Mouse (Mus musculus): ENCODE measurements around the gene Lpp. TPM values are rescaled to one million over a fixed set of nuclear protein-coding genes. Genes with fewer than 3 reads are reported as not detected.
"Not testable (repeated sequence)": the region's sequence is repeated elsewhere in the genome, so short reads cannot be mapped to it uniquely, and the experiment has no call there.

Gene Lpp
- total RNA-seq, 2 experiments from 2014 or later, result 5.9 to 6.0 TPM

GRCm38 (mm10) chr16:24965091-24965490 is 571.8 kb downstream of the Lpp start:
- intact Hi-C loops (cut with DNase I), result no loop called here
- DNase-seq (ENCODE audit: low spot score in 2 of 2), result no peak

DNA sequence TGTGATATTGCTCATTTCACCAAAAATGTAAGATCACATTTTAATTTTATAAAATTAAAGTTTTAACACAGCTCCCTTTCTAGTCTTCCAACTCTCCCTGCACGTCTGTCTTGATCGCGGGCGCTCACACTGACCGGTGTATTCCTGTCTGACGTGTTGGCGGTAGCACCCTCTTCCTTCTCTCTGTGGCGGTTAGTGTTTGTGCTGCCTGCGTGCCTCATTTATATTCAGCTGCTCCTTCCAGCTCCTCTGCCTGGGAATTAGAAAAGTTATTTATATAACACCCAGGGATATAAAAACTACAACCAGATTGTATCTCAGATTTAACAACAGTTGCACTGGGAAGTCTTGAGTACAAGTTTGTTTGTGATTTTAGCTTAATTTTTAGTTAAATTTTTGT is 573.2 kb downstream of the Lpp start:
- DNase-seq (ENCODE audit: low spot score in 2 of 2), result peak in 1 of 2 experiments; percentile 77
- intact Hi-C loops (cut with DNase I), result no loop called here

- DNase-seq (ENCODE audit: low spot score in 2 of 2), result no peak
- intact Hi-C loops (cut with DNase I), result no loop called here
These were observed 579.8 kb downstream of the Lpp start for GRCm38 (mm10) chr16:24973009-24973631.

GRCm38 (mm10) chr16:24977771-24978170 is 584.5 kb downstream of the Lpp start:
- intact Hi-C loops (cut with DNase I), result no loop called here
- DNase-seq (ENCODE audit: low spot score in 2 of 2), result no peak

GRCm38 (mm10) chr16:24978226-24978625 is 584.9 kb downstream of the Lpp start:
- DNase-seq (ENCODE audit: low spot score in 2 of 2), result no peak
- intact Hi-C loops (cut with DNase I), result no loop called here

- no peak for DNase-seq (ENCODE audit: low spot score in 2 of 2)
- intact Hi-C loops (cut with DNase I), result no loop called here
These were observed 586.1 kb downstream of the Lpp start for GRCm38 (mm10) chr16:24979391-24979790.

DNA sequence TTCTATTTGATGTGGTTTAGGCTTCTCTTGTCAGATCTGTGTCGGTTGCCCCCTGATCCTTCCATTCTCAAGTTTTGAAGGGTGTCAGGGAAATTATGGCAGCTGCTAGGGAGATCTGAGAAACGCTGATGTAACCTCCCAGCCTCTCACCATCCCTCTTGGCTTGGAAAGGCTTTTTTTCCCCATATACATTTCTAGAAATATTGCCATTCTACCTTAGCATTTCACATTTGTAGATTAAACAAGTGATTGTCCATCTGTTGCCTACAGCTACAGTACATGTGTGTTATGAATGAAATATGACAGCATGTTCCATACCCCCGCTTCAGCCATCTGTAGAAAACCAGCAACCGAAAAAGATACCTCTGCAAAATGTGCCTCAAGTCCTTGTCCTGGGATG is 589.5 kb downstream of the Lpp start:
- intact Hi-C loops (cut with DNase I), result no loop called here
- no peak for DNase-seq (ENCODE audit: low spot score in 2 of 2)

- intact Hi-C loops (cut with DNase I), result loop anchor here (1.0 to 2.0 kb wide), 2 partner anchors 21 to 30 kb away; no protein-coding TSS in a partner anchor
- peak; percentile 24 to 58 for DNase-seq (ENCODE audit: low spot score in 2 of 2)
These were observed 597.0 kb downstream of the Lpp start for GRCm38 (mm10) chr16:24990331-24990730.

GRCm38 (mm10) chr16:24991059-24991541 is 597.8 kb downstream of the Lpp start:
- intact Hi-C loops (cut with DNase I), result loop anchor here (1.0 to 2.0 kb wide), 2 partner anchors 30 to 51 kb away; no protein-coding TSS in a partner anchor
- DNase-seq (ENCODE audit: low spot score in 2 of 2), result peak; percentile 40 to 88

DNA sequence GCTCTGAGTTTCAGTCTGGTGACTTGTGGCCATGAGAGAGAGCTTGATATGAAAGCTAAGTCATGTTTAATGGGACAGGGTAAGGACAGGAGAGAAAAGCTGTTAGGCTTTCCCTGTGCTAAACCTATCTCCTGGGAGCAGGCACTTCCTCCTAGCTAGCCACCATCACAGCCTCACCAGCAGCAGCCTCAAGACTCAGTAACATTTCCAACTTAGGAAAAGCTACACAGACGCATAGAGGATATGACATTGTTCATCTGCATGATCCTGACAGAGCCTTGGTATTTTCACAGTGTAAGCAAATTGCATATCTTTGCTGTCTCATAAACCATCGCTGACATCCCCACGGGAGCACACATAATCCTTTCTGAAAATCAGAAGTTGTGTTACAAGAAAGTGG is 598.7 kb downstream of the Lpp start:
- intact Hi-C loops (cut with DNase I), result loop anchor here (1.0 to 2.0 kb wide), 2 partner anchors 31 to 50 kb away; no protein-coding TSS in a partner anchor
- DNase-seq (ENCODE audit: low spot score in 2 of 2), result no peak

- intact Hi-C loops (cut with DNase I), result no loop called here
- no peak for DNase-seq (ENCODE audit: low spot score in 2 of 2)
These were observed 599.2 kb downstream of the Lpp start for GRCm38 (mm10) chr16:24992494-24992893.

GRCm38 (mm10) chr16:25010980-25011877 is 617.9 kb downstream of the Lpp start:
- intact Hi-C loops (cut with DNase I), result loop anchor here (1.0 kb wide), 1 partner anchor 21 kb away; no protein-coding TSS in a partner anchor

DNA sequence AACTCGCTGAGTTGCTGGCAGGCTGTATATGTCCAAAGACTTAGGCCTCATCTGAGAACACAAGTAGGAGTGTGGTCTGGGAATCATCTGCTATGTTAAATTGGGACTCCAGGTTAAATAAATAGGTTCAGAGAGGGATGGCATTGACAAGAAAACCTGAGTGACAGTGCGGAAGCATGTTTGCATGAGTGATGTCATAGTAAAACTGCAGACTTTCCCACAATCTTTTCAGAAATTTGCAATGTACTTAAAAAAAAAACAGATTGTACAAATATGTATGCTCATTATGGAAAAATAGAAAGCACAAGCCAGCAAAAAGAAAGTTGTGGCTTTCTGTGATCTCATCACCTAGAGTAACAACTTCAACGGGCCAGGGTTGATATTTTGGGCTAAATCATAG is 619.6 kb downstream of the Lpp start:
- intact Hi-C loops (cut with DNase I), result no loop called here

More at GRCm38 (mm10) chr16:25010980-25011877, 617.9 kb downstream of the Lpp start:
- DNase-seq (ENCODE audit: low spot score in 2 of 2), result no peak

GRCm38 (mm10) chr16:25016261-25016836 is 623.0 kb downstream of the Lpp start:
- intact Hi-C loops (cut with DNase I), result loop anchor here (1.0 to 2.0 kb wide), 2 partner anchors 24 to 43 kb away; no protein-coding TSS in a partner anchor
- DNase-seq (ENCODE audit: low spot score in 2 of 2), result peak; percentile 72 to 94

More for the DNA sequence above, 619.6 kb downstream of the Lpp start:
- no peak for DNase-seq (ENCODE audit: low spot score in 2 of 2)

- intact Hi-C loops (cut with DNase I), result loop anchor here (2.0 kb wide), 1 partner anchor 24 kb away; no protein-coding TSS in a partner anchor
- DNase-seq (ENCODE audit: low spot score in 2 of 2), result no peak
These were observed 623.7 kb downstream of the Lpp start for GRCm38 (mm10) chr16:25017046-25017445.

GRCm38 (mm10) chr16:25021743-25022359 is 628.5 kb downstream of the Lpp start:
- intact Hi-C loops (cut with DNase I); DNase-seq (ENCODE audit: low spot score in 2 of 2): not testable (repeated sequence)

GRCm38 (mm10) chr16:25024591-25024990 is 631.3 kb downstream of the Lpp start:
- no peak for DNase-seq (ENCODE audit: low spot score in 2 of 2)
- intact Hi-C loops (cut with DNase I), result no loop called here

GRCm38 (mm10) chr16:25026191-25026590 is 632.9 kb downstream of the Lpp start:
- intact Hi-C loops (cut with DNase I), result no loop called here
- DNase-seq (ENCODE audit: low spot score in 2 of 2), result no peak

DNA sequence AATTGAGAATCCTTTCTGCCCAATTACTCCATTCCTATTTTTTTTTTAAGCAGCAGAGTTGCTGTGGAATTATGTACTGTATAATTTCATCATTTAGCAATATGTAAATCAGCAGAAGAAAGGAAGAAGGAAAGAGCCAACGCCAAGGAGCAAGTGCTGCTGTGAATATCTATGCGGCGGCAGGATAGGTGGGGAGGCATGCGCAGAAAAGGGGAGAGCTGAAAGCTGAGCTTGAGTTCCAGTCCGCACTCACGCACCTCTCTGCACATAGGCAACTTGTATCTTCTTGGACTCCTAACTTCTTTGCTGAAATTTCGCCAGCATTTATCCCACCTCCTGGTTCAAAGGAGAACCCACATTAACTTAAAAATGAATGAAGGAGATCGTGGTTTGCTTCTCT is 636.2 kb downstream of the Lpp start:
- intact Hi-C loops (cut with DNase I), result no loop called here
- DNase-seq (ENCODE audit: low spot score in 2 of 2), result no peak
